ENCODE assay signal across 8 mouse cellular contexts in genomic region chr8:105826861-105827848, GRCm38 (mm10). TPM values are rescaled to one million over a fixed set of nuclear protein-coding genes. Genes with fewer than 3 reads are reported as not detected.
A peak's percentile ranks its signal among the peaks of the same experiment; 100 is the strongest.
DNase-seq lines count a peak whose midpoint lies in the region; ATAC-seq and TF ChIP-seq lines count a peak whose summit lies in the region.

TSS of gene Ranbp10 (minus strand) at chr8:105827350.
TSS of gene Tsnaxip1 (plus strand) at chr8:105827731.

- no peak for TF ChIP-seq CTCF in C2C12 (IDR thresholded peaks at IDR 0.05; ENCODE audit: control insufficient read depth, insufficient read depth, insufficient read length)
- no peak for TF ChIP-seq CTCF in brain, embryonic 14.5 days (IDR thresholded peaks at IDR 0.05; ENCODE audit: borderline replicate concordance, extremely low read depth, insufficient read depth, insufficient read length)
- TF ChIP-seq CTCF in liver, adult 2 months (IDR thresholded peaks at IDR 0.05; ENCODE audit: low read depth, low read length) = no peak

- peaks cover 3% of the 10 kb centered on the region for H3K9me3 ChIP-seq in erythroblast, embryonic 14.5 days (ENCODE audit: control insufficient read depth, low read length)
- no peaks in the 10 kb centered on the region for H3K9me3 ChIP-seq in heart, embryonic 11.5 days (replicated peaks; ENCODE audit: control insufficient read depth, low read length)
- H3K9me3 ChIP-seq in kidney, embryonic 16.5 days (ENCODE audit: low read length) = no peaks in the 10 kb centered on the region

- peak within 1 kb of the TSS; percentile 93 for H3K9ac ChIP-seq in heart, embryonic 11.5 days (ENCODE audit: low read depth, low read length)
- peak within 1 kb of the TSS; percentile 90 for H3K9ac ChIP-seq in kidney, embryonic 16.5 days (replicated peaks; ENCODE audit: low read length)
- H3K9ac ChIP-seq in liver, adult 2 months (ENCODE audit: low read depth, low read length) = peak within 1 kb of the TSS; percentile 86

- H3K4me1 ChIP-seq in erythroblast, embryonic 14.5 days (ENCODE audit: control insufficient read depth) = peaks cover 77% of the 10 kb centered on the region
- H3K4me1 ChIP-seq in heart, embryonic 11.5 days (ENCODE audit: control insufficient read depth, insufficient read depth, low read length) = peaks cover 7% of the 10 kb centered on the region
- peaks cover 16% of the 10 kb centered on the region for H3K4me1 ChIP-seq in kidney, embryonic 16.5 days (ENCODE audit: insufficient read depth, low read length)
- H3K4me1 ChIP-seq in liver, adult 2 months (ENCODE audit: control insufficient read depth, insufficient read depth, low read length) = peaks cover 11% of the 10 kb centered on the region

- H3K36me3 ChIP-seq in C2C12 (ENCODE audit: control insufficient read depth, insufficient read depth) (peaks cover 14% of the 10 kb centered on the region), myocyte (ENCODE audit: control insufficient read depth, insufficient read depth) (peaks cover 18% of the 10 kb centered on the region)
- H3K36me3 ChIP-seq in erythroblast, embryonic 14.5 days (ENCODE audit: control insufficient read depth) = peaks cover 81% of the 10 kb centered on the region
- peaks cover 2% of the 10 kb centered on the region for H3K36me3 ChIP-seq in heart, embryonic 11.5 days (ENCODE audit: control insufficient read depth, insufficient read depth, low read length)
- peaks cover 17% of the 10 kb centered on the region for H3K36me3 ChIP-seq in kidney, embryonic 16.5 days (ENCODE audit: insufficient read depth, low read length)
- H3K36me3 ChIP-seq in liver, adult 2 months (ENCODE audit: control insufficient read depth, insufficient read depth, low read length) = peaks cover 18% of the 10 kb centered on the region
- peaks cover 3% of the 10 kb centered on the region; the same call in 1 of the 2 replicates for H3K36me3 ChIP-seq in splenic B cell, adult 2 months (ENCODE audit: control insufficient read depth, insufficient read depth, low read length, poor library complexity, severe bottlenecking)

- peak; percentile 100 for DNase-seq in brain, embryonic 14.5 days (ENCODE audit: low read depth)
- DNase-seq in liver, adult 2 months (ENCODE audit: extremely low read depth, low read depth, low spot score) = peak; percentile 100
- peak; percentile 99 for DNase-seq in splenic B cell, adult 2 months (ENCODE audit: low read depth, low spot score)

- peaks cover 22% of the 10 kb centered on the region for H3K79me3 ChIP-seq in C2C12 (ENCODE audit: low read depth)

- H3ac ChIP-seq in C2C12 (ENCODE audit: control insufficient read depth, insufficient read length, low read depth) = peak within 1 kb of the TSS; percentile 94
- H3ac ChIP-seq in myocyte (ENCODE audit: control insufficient read depth, insufficient read length) = peak within 1 kb of the TSS; percentile 60

- H3K4me2 ChIP-seq in heart, embryonic 11.5 days = peak within 1 kb of the TSS; percentile 90
- H3K4me2 ChIP-seq in kidney, embryonic 16.5 days (replicated peaks; ENCODE audit: low read depth, low read length) = peak within 1 kb of the TSS; percentile 87
- peak within 1 kb of the TSS; percentile 89 for H3K4me2 ChIP-seq in myocyte (ENCODE audit: low read depth)

- H3K79me2 ChIP-seq in C2C12 (ENCODE audit: control insufficient read depth, insufficient read depth) (peaks cover 44% of the 10 kb centered on the region), myocyte (ENCODE audit: control insufficient read depth, insufficient read depth) (peaks cover 43% of the 10 kb centered on the region)
- H3K79me2 ChIP-seq in liver, adult 2 months (ENCODE audit: control insufficient read depth, insufficient read depth, low read length) = peaks cover 32% of the 10 kb centered on the region

- under 1% methylated on average over 52 of the region's 52 CpGs for WGBS in heart, embryonic 11.5 days (ENCODE audit: insufficient replicate concordance)
- WGBS in kidney, embryonic 16.5 days = under 1% methylated on average over 52 of the region's 52 CpGs
- under 1% methylated on average over 52 of the region's 52 CpGs for WGBS in liver, adult 2 months

- H3K27me3 ChIP-seq in C2C12 (ENCODE audit: control insufficient read depth, insufficient read depth, insufficient read length) (peaks cover 4% of the 10 kb centered on the region), myocyte (ENCODE audit: control insufficient read depth, insufficient read depth, insufficient read length) (peaks cover 10% of the 10 kb centered on the region)
- no peaks in the 10 kb centered on the region for H3K27me3 ChIP-seq in erythroblast, embryonic 14.5 days (ENCODE audit: control insufficient read depth)
- no peaks in the 10 kb centered on the region for H3K27me3 ChIP-seq in heart, embryonic 11.5 days (ENCODE audit: control insufficient read depth, insufficient read depth, low read length)
- H3K27me3 ChIP-seq in kidney, embryonic 16.5 days (ENCODE audit: insufficient read depth, low read length) = no peaks in the 10 kb centered on the region
- H3K27me3 ChIP-seq in liver, adult 2 months (ENCODE audit: control insufficient read depth, insufficient read depth, low read length) = no peaks in the 10 kb centered on the region
- H3K27me3 ChIP-seq in splenic B cell, adult 2 months (ENCODE audit: control insufficient read depth, insufficient read depth, low read length, poor library complexity, severe bottlenecking) = no peaks in the 10 kb centered on the region

- peak; percentile 74; the same call in 1 of the 2 replicates for TF ChIP-seq POLR2A in brain, embryonic 14.5 days (IDR thresholded peaks at IDR 0.05; ENCODE audit: borderline replicate concordance, extremely low read depth, insufficient read depth, insufficient read length, poor library complexity, severe bottlenecking)
- TF ChIP-seq POLR2A in liver, adult 2 months (IDR thresholded peaks at IDR 0.05; ENCODE audit: extremely low read depth, insufficient read depth, low read length) = peak; percentile 90
- peak; percentile 78 for TF ChIP-seq POLR2A in myocyte (IDR thresholded peaks at IDR 0.05; ENCODE audit: insufficient read length, low read depth)

- ATAC-seq in heart, embryonic 11.5 days (replicated peaks; ENCODE audit: insufficient number of reproducible peaks, low FRiP score, low TSS enrichment) = peak; percentile 97
- ATAC-seq in kidney, embryonic 16.5 days (ENCODE audit: low FRiP score, low TSS enrichment) = peak; percentile 99

- H3K4me3 ChIP-seq in C2C12 (ENCODE audit: insufficient read depth, poor library complexity, severe bottlenecking) = peak within 1 kb of the TSS; percentile 85
- H3K4me3 ChIP-seq in erythroblast, embryonic 14.5 days (replicated peaks) = peak within 1 kb of the TSS; percentile 87
- H3K4me3 ChIP-seq in heart, embryonic 11.5 days (ENCODE audit: low read depth, low read length) = peak within 1 kb of the TSS; percentile 99
- peak within 1 kb of the TSS; percentile 88 for H3K4me3 ChIP-seq in kidney, embryonic 16.5 days (ENCODE audit: low read length)
- peak within 1 kb of the TSS; percentile 81 for H3K4me3 ChIP-seq in liver, adult 2 months (ENCODE audit: insufficient read depth, low read depth, low read length)
- H3K4me3 ChIP-seq in myocyte = peak within 1 kb of the TSS; percentile 77

- H3K27ac ChIP-seq in heart, embryonic 11.5 days (ENCODE audit: low read depth, low read length) = peak within 1 kb of the TSS; percentile 60
- H3K27ac ChIP-seq in kidney, embryonic 16.5 days (ENCODE audit: low read length) = peak within 1 kb of the TSS; percentile 74
- peak within 1 kb of the TSS; percentile 80 for H3K27ac ChIP-seq in liver, adult 2 months (replicated peaks; ENCODE audit: insufficient read depth, low read depth, low read length)

TF ChIP-seq in C2C12, 6 proteins besides CTCF, POLR2A, EP300 and RAD21:
- no peak for TF ChIP-seq FOSL1 (IDR thresholded peaks at IDR 0.05; ENCODE audit: insufficient read depth, low read length, poor library complexity, severe bottlenecking)
- TF ChIP-seq MAX (IDR thresholded peaks at IDR 0.05) = peak; percentile 20
- TF ChIP-seq MYOG (IDR thresholded peaks at IDR 0.05; ENCODE audit: control insufficient read depth, extremely low read depth, insufficient read length) = no peak
- no peak for TF ChIP-seq MYOD1 (IDR thresholded peaks at IDR 0.05; ENCODE audit: control insufficient read depth, insufficient read length, low read depth)
- TF ChIP-seq CEBPB (IDR thresholded peaks at IDR 0.05; ENCODE audit: low read depth) = peak; percentile 37
- TF ChIP-seq USF1 (IDR thresholded peaks at IDR 0.05; ENCODE audit: low read depth) = no peak

TF ChIP-seq in myocyte, 11 proteins besides CTCF, POLR2A, EP300 and RAD21 (continues in another document):
- peak; percentile 87 for TF ChIP-seq POLR2AphosphoS2 (IDR thresholded peaks at IDR 0.05; ENCODE audit: insufficient read length, low read depth)
- TF ChIP-seq SRF (IDR thresholded peaks at IDR 0.05; ENCODE audit: control insufficient read depth, insufficient read length, low read depth) = peak; percentile 70
- TF ChIP-seq E2F4 (IDR thresholded peaks at IDR 0.05; ENCODE audit: insufficient read depth) = no peak
- TF ChIP-seq CEBPB (IDR thresholded peaks at IDR 0.05; ENCODE audit: insufficient read depth, poor library complexity, severe bottlenecking) = 0 out of 2 replicates have a peak, but pooled peaks have one; percentile 13
- no peak for TF ChIP-seq MAX (IDR thresholded peaks at IDR 0.05; ENCODE audit: low read depth)
- TF ChIP-seq TCF3 (IDR thresholded peaks at IDR 0.05; ENCODE audit: insufficient read length, low read depth) = no peak
- no peak for TF ChIP-seq TCF12 (IDR thresholded peaks at IDR 0.05; ENCODE audit: insufficient read depth, poor library complexity, severe bottlenecking)
- TF ChIP-seq MYOG (IDR thresholded peaks at IDR 0.05; ENCODE audit: control insufficient read depth in 1 of 3, insufficient read depth in 1 of 3, insufficient read length in 2 of 3, low read depth in 2 of 3) = no peak

RNA-seq across cellular contexts. Expression of gene Ranbp10, which starts in this region (rescaled TPM):
- polyA plus RNA-seq in C2C12 (2012; fragmentation: generic; extraction: Trizol) (11.0 TPM), myocyte (2012; fragmentation: generic; extraction: Trizol) (15.6 TPM)
- 35.7 and 39.7 TPM in 2 replicates for polyA plus RNA-seq in brain, embryonic 14.5 days (2012; rRNA removed)
- 24.4 and 25.6 TPM in 2 replicates for polyA plus RNA-seq in erythroblast, embryonic 14.5 days (2012)
- polyA plus RNA-seq in heart, embryonic 11.5 days (2014; fragmentation: Nextera tagmentation; extraction: Ambion mirVana) = 11.4 and 14.3 TPM in 2 replicates
- polyA plus RNA-seq in kidney, embryonic 16.5 days (2015; fragmentation: Nextera tagmentation; extraction: Ambion mirVana) = 10.7 and 13.3 TPM in 2 replicates
- total RNA-seq in liver, adult 2 months (2014; rRNA removed) = 19.7 and 26.9 TPM in 2 replicates
- polyA plus RNA-seq in liver, adult 2 months (2012; rRNA removed) = 37.1 and 38.0 TPM in 2 replicates

RNA-seq across cellular contexts. Expression of gene Tsnaxip1, which starts in this region (rescaled TPM):
- 0.09 TPM for polyA plus RNA-seq in C2C12 (2012; fragmentation: generic; extraction: Trizol)
- 0.37 and 0.54 TPM in 2 replicates for polyA plus RNA-seq in brain, embryonic 14.5 days (2012; rRNA removed)
- 0.02 TPM in 1 of 2 replicates, not detected in the other for polyA plus RNA-seq in erythroblast, embryonic 14.5 days (2012)
- polyA plus RNA-seq in heart, embryonic 11.5 days (2014; fragmentation: Nextera tagmentation; extraction: Ambion mirVana) = 0.07 and 0.13 TPM in 2 replicates
- 0.21 and 0.24 TPM in 2 replicates for polyA plus RNA-seq in kidney, embryonic 16.5 days (2015; fragmentation: Nextera tagmentation; extraction: Ambion mirVana)
- total RNA-seq in liver, adult 2 months (2014; rRNA removed) = not detected in 2 replicates
- polyA plus RNA-seq in liver, adult 2 months (2012; rRNA removed) = not detected in 2 replicates
- 0.10 TPM for polyA plus RNA-seq in myocyte (2012; fragmentation: generic; extraction: Trizol)

Comparison
In these comparisons a context has a peak if more than half of its experiments do, and no peak if none do; other contexts are left out.
1. Peak in every context shown above with its lines: DNase-seq, ATAC-seq, H3K4me3 ChIP-seq and H3K27ac ChIP-seq.